Mouse (Mus musculus): ENCODE data around the gene Slc48a1. TPM values are rescaled to one million over a fixed set of nuclear protein-coding genes. Genes with fewer than 3 reads are reported as not detected.
A peak's percentile ranks its signal among the peaks of the same experiment; 100 is the strongest.

Slc48a1 gene
- total and polyA plus RNA-seq, 3 experiments: 116 to 204 (median 158) TPM

DNA sequence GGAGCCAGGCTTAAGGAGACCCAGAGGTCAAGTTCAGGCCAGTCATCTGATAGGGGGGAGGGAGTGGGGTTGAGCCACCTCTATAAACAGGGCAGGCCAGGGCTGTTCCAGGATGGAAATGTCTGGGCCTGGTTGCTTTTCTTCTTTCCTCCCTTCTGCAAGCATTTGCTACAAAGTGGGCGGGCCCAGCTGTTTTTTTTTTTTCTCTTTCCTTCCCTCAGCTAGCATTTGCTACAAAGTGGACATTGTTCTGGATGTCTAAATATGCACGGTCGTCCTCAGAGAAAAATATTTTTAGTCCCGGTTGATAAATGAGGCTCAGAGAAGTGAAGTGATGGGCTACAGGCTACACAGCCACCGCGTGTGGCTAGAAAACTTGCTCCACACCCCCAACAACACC lies 23.8 kb upstream of the Slc48a1 start:
- no peak for DNase-seq

DNA sequence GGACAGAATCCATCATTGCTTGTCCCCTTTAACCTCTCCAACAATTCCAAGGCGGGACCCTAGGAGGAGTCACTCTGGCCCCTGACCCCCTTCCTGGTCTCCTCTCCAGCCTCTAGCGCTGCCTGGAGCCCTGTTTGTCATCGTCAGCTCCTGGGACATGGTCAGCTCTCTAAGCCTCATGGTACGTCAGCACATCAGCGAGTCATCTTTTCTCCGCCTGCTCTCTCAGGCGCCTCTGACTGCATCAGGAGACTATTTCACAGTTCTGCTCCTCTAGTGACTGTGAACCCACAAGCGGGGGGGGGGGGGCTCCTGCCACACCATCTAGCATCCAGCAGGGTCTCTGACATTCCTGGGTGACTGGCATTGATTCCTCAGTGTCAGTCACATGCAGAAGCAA lies 23.0 kb upstream of the Slc48a1 start:
- DNase-seq: no peak

DNA sequence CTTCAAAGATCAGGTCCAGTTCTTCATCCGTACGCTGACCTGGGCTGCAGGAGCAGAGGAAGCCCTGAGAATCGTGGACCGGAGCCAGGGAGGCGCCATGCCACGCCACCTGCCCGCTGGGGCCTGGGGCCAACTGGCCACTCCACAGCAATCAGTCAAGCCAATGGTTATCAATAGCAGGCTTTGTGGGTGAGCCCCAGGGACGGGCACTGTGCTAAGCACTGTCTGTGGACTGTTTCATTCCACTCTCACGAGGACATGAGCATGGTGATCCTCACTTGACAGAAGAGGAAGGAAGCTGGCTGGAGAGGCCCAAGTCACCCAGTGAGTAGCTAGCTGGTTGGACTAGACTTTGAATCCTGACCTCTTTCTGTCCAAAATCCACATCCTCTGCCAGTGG lies 18.3 kb upstream of the Slc48a1 start:
- DNase-seq: no peak

DNA sequence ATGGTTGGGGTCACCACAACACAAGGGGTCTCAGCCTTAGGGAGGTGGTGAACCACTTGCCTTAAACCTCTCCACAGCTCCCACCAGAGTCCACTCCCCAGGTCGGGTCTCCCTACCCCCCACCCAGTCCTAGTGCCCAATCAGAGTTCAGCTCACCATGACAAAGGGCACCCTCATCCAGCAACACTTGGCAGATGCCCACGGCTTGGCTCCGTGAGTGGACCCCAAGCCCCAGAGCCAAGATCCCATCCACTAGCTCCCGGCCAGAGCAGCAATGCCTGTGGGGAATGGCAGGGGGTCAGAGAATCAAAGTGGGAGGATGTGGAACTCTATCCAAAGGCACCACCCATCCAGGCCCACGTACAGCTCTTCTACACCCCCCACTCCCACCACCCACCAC lies 17.4 kb upstream of the Slc48a1 start:
- no peak for DNase-seq

DNA sequence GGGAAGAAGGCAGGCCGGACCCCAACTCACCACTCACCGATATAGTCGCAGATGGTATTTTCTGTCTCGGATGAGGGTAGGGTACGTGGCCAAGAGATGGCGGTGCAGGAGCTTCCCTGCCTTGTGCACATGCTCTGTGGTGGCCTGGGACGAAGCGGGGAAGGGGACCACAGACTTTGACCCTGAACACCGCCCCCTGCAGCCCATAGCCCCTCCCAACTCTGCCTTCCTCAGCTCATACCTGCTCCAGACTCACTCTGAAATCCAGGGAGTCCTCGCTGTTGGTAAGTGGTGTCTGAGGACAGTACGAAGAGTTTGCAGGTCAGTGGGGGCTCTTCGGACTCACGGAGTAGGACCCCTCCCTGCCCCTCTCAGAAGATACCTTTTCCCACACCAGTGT lies 16.9 kb upstream of the Slc48a1 start:
- no peak for DNase-seq

DNA sequence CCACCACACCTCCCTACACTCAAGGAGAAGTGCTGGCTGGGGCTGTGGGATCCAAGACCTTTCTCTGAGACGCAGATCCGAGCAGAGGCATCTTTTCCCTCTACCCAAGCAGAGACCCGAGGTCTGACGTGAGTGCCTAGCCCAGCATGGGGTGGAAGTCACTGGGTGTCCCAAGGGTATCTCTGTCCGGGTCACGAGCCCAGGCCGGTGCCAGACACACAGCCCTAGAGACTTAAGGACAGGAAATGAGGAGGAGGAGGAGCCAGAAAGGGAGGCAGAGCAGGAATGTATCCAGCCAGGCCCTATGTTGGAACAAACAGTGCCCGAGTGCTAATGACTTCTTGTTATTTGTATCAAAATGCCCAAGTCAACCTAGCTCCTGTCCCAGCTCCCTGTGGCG lies 15.6 kb upstream of the Slc48a1 start:
- DNase-seq: no peak

DNA sequence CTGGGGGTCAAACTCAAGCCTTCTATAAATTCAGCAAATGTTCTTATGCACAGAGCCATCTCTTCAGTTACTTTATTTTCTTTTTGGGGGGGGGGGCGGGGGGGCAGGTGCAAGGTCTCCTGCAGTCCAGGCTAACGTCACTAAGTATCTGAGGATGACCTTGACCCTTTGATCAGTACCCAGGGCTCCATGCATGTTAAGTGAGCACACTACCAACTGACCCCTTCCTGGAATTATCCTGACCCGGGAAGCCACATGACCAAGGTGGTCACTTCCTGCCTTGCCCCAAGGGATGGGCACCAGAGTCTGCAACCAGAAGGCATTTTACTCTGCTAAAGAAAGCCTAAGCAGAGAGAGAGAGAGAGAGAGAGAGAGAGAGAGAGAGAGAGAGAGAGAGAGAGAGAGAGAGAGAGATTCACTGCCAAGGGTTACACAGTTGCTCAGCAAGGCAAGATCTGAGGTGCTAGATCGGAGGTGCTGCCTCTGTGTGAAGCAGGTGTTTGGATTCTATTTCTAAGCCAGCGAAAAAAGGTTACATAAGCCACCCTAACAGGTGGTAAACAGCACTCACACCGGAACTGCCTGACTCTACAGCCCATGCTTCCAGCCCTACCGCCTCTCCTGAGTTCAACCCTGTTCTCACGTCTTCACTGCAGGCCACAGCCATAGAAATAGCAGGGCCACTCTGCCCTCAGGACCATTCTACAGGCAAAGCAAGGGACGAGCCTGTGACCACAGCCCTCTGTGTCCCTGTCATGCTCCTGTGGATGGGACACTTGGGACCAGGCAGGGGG lies 14.9 kb upstream of the Slc48a1 start:
- no peak for DNase-seq

DNA sequence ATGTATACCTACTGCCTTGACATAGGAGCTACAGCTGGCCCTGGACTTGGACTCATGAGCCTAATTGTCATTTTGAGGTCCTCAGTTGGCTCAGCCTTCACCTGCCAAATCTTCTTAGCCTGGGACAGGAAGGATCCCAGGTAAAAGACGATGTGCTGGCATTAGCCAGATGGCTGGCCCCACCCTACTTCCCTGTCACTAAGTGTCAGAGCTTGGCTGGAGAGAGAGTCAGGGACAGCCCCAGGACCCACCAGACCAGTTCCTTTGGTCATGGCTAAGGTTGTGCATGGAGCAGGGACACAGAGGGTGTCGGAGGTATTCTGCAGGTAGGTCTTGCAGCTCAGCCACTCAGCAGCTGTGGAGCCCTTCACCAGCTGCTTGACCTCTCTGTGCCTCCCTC lies 13.8 kb upstream of the Slc48a1 start:
- DNase-seq: no peak

DNA sequence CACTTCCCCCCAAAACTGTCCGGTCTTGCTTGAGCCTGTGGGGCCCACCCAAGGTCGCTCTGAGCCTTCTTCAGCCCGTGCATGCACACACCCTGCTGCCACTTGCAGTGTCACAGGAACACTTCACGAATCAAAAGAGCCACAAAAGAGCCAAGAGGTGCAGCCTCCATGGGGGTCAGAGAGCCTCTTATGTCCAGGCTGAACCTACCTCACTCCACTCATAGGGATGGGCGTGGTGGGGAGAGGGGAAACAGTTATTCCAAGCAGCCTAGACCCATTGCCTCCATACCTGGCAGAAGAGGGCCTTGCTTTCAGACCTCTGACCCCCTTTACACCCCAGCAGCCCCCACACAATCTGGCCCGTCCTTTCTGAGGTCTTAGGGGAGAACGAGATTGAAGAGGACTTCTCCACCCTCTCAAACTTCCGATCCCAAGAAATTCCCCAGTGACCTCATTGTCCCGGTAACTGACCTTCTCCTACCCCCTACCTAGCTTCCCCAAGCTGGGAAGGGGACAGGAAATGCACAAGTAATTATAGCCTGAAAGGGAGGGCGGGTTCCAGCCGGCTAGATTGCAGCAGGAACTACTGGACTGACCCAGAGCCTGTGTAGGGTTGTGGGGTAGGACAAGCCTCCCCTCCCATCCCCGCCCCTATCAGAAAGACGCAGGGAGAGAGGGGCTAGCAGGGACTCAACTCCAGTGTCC lies 13.1 kb upstream of the Slc48a1 start:
- DNase-seq: no peak

DNA sequence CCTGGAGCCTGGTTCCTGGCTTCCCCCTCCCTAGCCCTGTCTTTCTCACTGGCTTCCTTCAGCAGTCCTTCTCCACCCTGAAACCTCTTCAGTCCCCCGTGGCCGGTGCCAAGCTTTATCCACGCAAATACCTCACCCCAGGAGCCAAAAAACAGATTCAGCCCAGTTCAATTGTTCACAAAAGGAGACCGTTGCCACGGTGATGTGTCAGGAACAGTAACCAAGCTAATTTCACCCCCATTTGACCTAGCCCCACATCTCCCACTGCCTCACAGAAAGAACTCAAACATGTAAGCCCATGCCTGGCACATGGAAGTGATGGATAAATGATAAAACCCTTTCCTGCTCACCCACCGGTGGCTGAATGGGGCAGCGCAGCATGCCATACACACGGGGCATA lies 12.1 kb upstream of the Slc48a1 start:
- no peak for DNase-seq

DNA sequence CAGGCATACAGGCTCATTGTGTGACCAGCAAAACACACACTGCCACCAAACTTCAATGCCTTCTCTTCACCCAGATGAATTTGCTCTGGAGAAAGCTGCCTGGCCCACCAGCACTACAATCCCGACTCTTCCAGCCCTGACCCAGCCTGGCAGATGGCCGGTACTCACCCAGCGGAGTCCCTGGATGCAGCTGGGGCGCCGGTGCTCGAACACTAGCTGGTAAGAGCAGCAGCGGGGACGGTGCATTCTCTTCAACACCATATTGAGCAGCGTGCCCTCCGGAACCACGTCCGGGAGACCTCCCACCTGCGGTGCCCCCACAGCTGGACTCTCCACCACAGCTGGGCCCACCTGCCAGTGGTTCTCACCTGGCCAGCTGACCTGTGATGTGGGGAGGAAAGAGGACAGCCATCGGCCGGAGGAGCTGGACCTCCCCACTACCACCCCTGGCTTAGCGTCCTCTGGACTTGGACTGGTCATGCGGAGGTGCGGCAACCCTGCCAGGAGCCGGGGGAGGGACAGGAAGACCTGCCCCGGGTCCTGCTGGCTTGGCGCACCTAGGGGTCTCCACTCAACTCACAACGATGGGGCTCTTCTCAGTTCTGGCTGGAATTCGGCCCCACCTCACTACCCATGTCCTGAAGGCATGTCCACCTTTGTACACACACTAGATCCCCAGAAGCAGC lies 11.6 kb upstream of the Slc48a1 start:
- DNase-seq: peak; percentile 31

DNA sequence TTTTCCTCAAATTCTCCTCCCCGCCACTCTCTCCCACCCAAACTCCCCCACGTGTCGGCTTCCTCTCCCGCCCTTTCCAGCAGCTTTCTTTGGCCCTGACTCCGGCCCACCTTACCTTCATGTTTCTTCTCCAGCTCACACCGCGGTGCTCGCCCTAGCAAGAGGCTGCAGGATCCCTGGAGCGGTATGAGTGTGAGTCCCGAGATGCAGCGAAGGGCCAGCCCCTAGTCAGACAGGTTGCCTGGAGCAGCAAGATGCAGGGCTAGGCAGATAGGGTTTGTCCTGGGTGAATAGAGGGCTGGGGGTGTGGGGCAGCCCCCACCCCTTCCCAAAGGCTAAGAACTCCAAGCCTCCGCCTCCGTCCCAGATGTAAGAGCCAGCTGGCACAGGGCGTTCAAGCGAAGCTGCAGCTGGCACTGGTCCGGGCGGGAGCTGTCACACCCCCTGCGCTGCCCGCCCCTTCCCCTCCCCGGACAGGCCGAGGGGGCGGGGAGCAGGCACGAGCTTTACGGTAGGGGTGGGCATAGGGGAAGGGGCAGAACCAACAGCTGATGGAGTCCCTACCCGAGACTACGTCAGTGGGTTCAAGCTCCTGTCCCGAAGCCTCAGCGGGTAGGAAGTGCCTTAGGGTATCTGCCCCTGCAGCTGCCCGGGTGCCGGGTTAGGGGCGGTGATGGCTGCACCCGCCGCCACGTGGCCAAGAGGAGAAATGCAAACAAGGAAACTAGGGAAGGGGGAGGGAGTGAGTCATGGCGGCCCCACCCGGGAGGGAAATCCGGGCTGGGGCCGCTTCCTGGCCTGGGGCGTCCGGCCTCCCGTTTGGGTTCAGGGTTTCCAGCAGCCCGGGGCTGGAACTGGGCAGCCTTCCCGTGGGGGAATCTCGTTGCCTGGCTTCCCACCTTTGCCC lies 10.8 kb upstream of the Slc48a1 start, which contains the start of gene Rapgef3:
Rapgef3 (minus strand) TSS at position 693 of the 907 bp plus-strand sequence.
- DNase-seq: peak; percentile 92

DNA sequence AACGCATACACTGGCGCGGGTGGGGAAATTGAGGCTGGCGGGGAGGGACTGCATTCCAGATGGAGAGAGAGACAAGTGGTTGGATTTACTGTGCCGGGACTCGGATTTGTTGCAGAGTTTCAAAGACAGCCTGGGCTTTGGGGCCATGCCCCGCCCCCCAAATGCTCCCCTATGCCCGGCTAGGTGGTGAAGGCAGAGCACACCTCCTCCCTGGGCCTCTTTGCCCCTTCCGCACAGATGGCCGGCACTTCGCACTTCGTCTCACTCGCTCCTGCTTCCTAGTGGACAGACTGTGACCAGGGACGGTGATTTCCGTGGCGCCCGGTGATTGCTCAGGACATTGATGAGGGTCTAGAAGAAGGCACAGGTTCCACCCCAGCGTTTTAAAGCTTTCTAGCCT lies 10.1 kb upstream of the Slc48a1 start:
- no peak for DNase-seq

DNA sequence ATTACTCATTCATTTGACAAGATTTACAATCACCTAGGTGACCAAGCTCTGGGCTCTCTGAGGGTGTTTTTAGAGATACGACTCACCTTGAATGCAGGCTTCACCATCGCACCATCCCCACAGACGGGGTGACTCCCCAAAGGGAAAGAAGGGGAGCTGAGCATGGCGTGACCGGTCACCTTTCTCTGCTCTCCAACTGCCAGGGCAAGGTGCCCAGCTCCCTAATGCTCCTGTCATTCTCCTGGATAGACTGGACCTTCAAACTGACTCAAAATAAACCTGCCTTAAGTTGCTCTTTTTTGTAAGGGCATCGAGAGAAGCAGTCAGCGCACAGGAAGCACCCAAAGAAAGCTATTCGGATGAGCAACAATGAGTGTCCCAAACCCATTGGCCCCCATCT lies 8.0 kb upstream of the Slc48a1 start:
- no peak for DNase-seq

DNA sequence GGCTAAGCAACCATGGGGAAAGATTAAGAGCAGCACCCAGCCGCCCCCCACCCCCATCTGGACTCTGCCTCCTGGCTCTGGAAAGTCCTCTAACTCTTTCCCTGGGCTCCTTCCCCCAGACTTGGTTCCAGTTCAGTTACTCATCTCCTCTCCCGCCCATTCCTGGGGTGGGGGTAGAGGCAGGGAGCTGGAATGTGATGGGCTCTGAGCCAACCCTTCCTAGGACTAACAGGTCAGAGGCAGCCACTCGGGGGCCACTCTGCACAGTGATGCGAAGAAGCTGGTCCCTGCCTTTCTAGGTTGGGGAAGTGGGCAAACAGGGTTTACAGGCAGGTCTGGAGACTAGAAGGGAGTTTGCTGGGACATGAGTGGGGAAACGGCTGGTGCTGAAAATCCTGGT lies 5.2 kb upstream of the Slc48a1 start:
- DNase-seq: peak; percentile 81

DNA sequence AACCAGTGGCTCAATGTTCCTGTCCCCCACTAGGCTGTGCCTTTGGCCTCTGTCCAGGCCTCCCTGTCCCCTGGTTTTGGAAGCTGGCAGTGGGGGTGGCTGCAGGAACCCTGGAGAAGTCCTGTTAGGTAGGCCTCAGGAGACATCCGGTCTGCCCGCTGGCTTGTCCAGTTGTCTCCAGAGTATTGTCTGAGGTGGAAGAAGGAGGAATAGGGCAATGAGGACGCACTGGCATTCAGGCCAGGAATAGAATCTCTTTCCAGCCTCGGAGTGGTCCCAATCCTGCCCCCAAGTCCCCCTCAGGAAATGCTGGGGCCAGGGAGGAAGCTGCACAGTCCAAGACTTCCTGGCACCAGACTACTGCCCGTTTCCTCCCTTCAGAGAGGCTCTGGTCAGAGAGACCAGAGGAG lies 4.4 kb upstream of the Slc48a1 start:
- peak; percentile 50 for DNase-seq

DNA sequence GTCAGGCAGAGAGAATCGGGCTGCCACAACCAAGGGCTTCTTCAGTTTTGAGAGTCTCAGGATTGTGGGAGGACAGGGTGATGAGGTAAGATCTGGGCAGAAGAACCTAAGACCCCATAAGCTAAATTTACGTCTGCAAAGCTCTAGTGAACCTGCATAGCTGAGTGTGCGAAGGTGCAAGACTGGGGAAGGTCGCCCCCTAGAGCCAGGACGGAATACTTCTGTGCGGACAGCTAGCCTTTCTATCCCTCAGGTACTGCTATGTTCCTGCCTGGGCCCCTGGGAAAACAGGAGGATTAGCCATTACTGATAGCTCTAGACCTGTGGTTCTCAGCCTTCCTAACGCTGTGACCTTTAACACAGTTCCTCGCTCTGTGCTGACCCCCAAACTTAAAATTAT lies 1.8 kb upstream of the Slc48a1 start:
- DNase-seq: peak; percentile 78

DNA sequence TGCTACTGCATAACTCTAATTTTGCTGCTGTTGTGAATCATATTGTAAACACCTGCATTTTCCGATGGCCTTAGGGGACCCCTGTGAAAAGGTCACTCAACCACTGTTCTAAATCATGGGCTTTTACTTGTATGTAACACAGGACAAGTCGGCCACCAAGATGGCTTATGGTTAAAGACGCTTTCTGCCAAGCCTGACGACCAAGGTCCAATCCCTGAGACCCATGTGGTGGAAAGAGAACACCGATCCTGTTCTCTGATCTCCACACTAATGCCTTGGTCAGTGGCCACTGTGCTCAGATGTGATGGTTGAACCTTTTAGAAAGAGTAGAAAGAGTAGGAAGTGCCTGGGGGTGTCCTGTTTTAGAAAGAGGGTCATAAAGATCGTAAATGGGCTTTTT lies 1.4 kb upstream of the Slc48a1 start:
- no peak for DNase-seq

DNA sequence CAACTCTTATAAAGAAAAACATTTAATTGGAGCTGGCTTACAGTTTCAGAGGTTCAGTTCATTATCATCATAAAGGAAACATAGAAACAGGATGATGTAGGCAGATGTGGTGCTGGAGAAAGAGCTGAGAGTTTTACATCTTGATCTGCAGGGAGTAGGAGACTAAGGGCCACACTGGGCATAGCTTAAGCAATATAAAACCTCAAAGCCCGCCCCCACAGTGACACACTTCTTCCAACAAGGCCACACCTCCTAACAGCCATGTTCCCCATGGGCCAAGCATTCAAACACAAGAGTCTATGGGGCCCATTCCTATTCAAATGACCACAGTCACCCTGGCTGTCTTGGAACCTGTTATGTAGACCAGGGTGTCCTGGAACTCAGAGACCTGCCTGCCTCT lies 1.3 kb downstream of the Slc48a1 start:
- DNase-seq: no peak

DNA sequence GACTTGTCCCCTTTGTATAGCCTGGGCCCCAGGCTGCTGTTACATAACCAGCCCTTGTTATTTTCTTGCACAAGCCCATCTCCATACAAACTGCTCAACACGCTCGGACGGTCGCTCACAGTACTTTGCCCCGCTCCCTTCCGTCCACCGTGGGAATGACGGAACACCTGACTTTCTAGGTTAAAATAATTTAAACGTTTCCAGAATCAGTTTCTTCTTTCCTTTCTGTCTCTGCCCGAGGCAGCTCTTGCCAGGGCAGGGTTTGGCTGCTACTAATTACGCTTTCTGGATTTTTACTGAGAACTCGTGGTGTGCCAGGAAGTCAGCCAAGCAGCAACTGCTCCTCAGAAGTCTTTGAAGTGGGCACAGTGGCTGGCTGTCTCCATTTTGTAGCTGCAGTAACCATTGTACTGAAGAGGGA lies 2.3 kb downstream of the Slc48a1 start:
- peak; percentile 18 for DNase-seq

DNA sequence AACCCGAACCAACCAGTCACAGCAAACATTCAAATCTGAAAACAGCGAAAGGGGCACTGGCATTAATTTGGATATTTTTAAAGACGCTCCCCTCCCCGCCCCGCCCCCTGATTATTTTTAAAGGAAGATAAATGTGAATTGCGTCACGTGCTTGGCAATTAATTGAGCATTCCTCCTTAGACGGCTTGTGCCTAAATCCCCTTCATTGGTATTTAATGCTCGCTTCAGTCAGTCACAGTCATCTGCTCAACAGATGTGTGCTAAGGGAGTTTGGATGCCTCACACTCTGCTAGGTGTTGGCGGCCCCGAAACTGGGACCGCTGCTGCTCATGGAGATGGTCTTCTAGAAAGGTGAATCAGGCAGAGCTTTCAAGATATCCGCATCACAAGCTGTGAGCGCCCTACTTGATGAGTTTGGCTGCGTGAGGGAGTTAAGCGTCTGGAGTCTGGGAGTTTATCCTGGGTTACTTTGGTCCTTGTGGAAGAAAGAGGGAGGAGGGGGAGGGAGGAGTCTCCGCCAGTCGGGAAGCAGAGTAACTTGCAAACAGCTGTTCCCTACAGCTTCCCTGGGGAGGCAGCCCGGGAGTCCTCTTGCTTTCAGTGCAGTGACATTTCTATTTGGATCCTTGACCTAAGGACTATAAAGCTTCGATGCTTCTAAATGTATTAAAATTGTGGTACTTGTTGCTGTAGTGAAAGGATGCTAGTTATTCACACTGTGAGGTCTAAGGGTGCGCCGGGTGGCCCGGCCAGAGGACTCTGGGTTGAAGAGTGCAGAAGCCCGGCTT lies 3.8 kb downstream of the Slc48a1 start:
- no peak for DNase-seq
